In the genomic region with DNA sequence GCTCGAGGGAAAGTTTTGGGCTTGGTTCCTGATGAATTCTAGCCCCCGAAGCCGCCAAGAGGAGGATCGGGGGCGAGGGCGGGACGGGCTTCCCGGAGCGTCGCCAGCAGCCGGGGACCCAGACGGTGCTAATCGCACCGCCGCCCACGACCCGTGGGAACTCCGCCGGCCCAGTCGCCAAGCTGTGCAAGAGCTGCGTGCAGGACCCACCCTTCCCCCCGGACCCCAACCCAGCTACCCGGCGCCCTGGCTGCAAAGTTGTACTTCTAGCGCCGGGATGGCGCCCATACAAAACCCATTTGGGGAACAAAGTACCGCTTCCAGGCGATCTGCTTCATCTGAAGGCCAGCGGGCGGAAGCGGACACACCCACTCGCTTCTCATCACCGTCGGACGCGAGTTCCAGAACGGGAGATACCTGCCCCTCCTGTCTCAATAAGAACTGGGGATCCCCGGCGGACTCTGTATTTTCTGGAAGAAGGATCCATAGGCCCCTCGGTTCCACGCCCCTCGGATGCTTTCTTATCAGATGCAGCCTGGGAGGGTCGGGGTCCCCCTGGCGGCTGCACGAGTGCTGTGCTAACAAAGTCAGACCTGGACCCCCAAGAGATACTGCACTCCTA, we compare ENCODE assay signal across 9 mouse cellular contexts. TPM values are rescaled to one million over a fixed set of nuclear protein-coding genes. Genes with fewer than 3 reads are reported as not detected.
DNase-seq lines count a peak whose midpoint lies in the region; ATAC-seq and TF ChIP-seq lines count a peak whose summit lies in the region.
"Had no signal": no experiment of that assay in that cellular context is flagged by ENCODE, and none has a peak within 500 bp of the region (broad histone marks: within the 10 kb centered on the region; RNA-seq: fewer than 3 reads in every experiment).

A gene (minus strand): TSS at position 532 of the 622 bp plus-strand sequence.

- H3K36me3 ChIP-seq in forebrain, embryonic 10.5 days (replicated peaks), result no peaks in the 10 kb centered on the region
- H3K36me3 ChIP-seq in heart, postnatal 0 days (replicated peaks; ENCODE audit: control insufficient read depth, insufficient read depth, low read length), result no peaks in the 10 kb centered on the region
- H3K36me3 ChIP-seq in liver, embryonic 11.5 days (ENCODE audit: control insufficient read depth, insufficient read depth, low read length), result no peaks in the 10 kb centered on the region
- no peaks in the 10 kb centered on the region for H3K36me3 ChIP-seq in neural tube, embryonic 12.5 days

- under 1% methylated on average over 46 of the region's 46 CpGs for WGBS in forebrain, embryonic 10.5 days
- WGBS in heart, postnatal 0 days, result under 1% methylated on average over 42 of the region's 46 CpGs
- whole genome bisulfite sequencing in liver, embryonic 11.5 days, result under 1% methylated on average over 46 of the region's 46 CpGs
- under 1% methylated on average over 46 of the region's 46 CpGs for WGBS in neural tube, embryonic 12.5 days

- peaks cover 13% of the 10 kb centered on the region for H3K4me1 ChIP-seq in forebrain, embryonic 10.5 days
- peaks cover 7% of the 10 kb centered on the region for H3K4me1 ChIP-seq in heart, postnatal 0 days (ENCODE audit: control insufficient read depth, insufficient read depth)
- no peaks in the 10 kb centered on the region for H3K4me1 ChIP-seq in liver, embryonic 11.5 days (replicated peaks; ENCODE audit: control insufficient read depth, insufficient read depth, low read length)
- H3K4me1 ChIP-seq in neural tube, embryonic 12.5 days, result peaks cover 3% of the 10 kb centered on the region; the same call in 1 of the 2 replicates

- H3K4me2 ChIP-seq in heart, postnatal 0 days (ENCODE audit: low read depth, low read length), result peak within 1 kb of the TSS; percentile 97
- peak within 1 kb of the TSS; percentile 74 for H3K4me2 ChIP-seq in liver, embryonic 11.5 days
- peak within 1 kb of the TSS; percentile 77 for H3K4me2 ChIP-seq in neural tube, embryonic 12.5 days (replicated peaks)

- peak; percentile 43 for DNase-seq in 3T3-L1 (ENCODE audit: low read depth, low spot score)
- peak; percentile 67 for DNase-seq in brain, adult 2 months (ENCODE audit: low read depth, low spot score)
- peak; percentile 80 for DNase-seq in forebrain, embryonic 10.5 days (ENCODE audit: extremely low spot score, low spot score)
- DNase-seq in heart, postnatal 0 days (ENCODE audit: low spot score), result peak; percentile 14
- peak; percentile 42 to 46 for DNase-seq in kidney, postnatal 25 days
- peak; percentile 52 for DNase-seq in liver, embryonic 11.5 days (ENCODE audit: low spot score)
- peak; percentile 45 for DNase-seq in thymus, postnatal 0 days (ENCODE audit: low spot score)

- H3K27ac ChIP-seq in forebrain, embryonic 10.5 days, result peak within 1 kb of the TSS; percentile 82
- H3K27ac ChIP-seq in heart, postnatal 0 days (ENCODE audit: low read depth), result no peak within 1 kb of the TSS
- H3K27ac ChIP-seq in liver, embryonic 11.5 days (ENCODE audit: low read depth, low read length), result no peak within 1 kb of the TSS
- no peak within 1 kb of the TSS for H3K27ac ChIP-seq in neural tube, embryonic 12.5 days

- no peak; the same call in 1 of the 2 replicates for ATAC-seq in heart, postnatal 0 days (ENCODE audit: insufficient read depth, low read depth)
- no peak for ATAC-seq in liver, embryonic 11.5 days (replicated peaks; ENCODE audit: low FRiP score)
- ATAC-seq in neural tube, embryonic 12.5 days (ENCODE audit: low FRiP score, low read depth), result peak; percentile 95

- no peak for TF ChIP-seq EP300 in heart, postnatal 0 days (IDR thresholded peaks at IDR 0.05; ENCODE audit: low read depth)

- peak; percentile 44 for TF ChIP-seq CTCF in heart, postnatal 0 days (IDR thresholded peaks at IDR 0.05; ENCODE audit: low read depth)

- no peaks in the 10 kb centered on the region for H3K9me3 ChIP-seq in forebrain, embryonic 10.5 days
- no peaks in the 10 kb centered on the region for H3K9me3 ChIP-seq in heart, postnatal 0 days (replicated peaks; ENCODE audit: control insufficient read depth, low read length)
- no peaks in the 10 kb centered on the region for H3K9me3 ChIP-seq in liver, embryonic 11.5 days (ENCODE audit: control insufficient read depth, low read length)
- H3K9me3 ChIP-seq in neural tube, embryonic 12.5 days, result no peaks in the 10 kb centered on the region

- H3K27me3 ChIP-seq in forebrain, embryonic 10.5 days (ENCODE audit: poor library complexity, severe bottlenecking), result peaks cover 34% of the 10 kb centered on the region
- H3K27me3 ChIP-seq in heart, postnatal 0 days (ENCODE audit: control insufficient read depth, insufficient read depth, low read length), result peaks cover 30% of the 10 kb centered on the region
- peaks cover 18% of the 10 kb centered on the region for H3K27me3 ChIP-seq in liver, embryonic 11.5 days (replicated peaks; ENCODE audit: control insufficient read depth, insufficient read depth, low read length)
- no peaks in the 10 kb centered on the region for H3K27me3 ChIP-seq in neural tube, embryonic 12.5 days (replicated peaks)

- H3K4me3 ChIP-seq in forebrain, embryonic 10.5 days, result peak within 1 kb of the TSS; percentile 68
- peak within 1 kb of the TSS; percentile 59 for H3K4me3 ChIP-seq in heart, postnatal 0 days (ENCODE audit: low read depth, low read length)
- peak within 1 kb of the TSS; percentile 47 for H3K4me3 ChIP-seq in liver, embryonic 11.5 days (ENCODE audit: low read depth, low read length)
- H3K4me3 ChIP-seq in neural tube, embryonic 12.5 days, result peak within 1 kb of the TSS; percentile 71

- H3K9ac ChIP-seq in heart, postnatal 0 days (replicated peaks; ENCODE audit: low read depth, low read length), result peak within 1 kb of the TSS; percentile 16; the same call in 1 of the 2 replicates
- H3K9ac ChIP-seq in liver, embryonic 11.5 days (ENCODE audit: low read depth, low read length), result peak within 1 kb of the TSS; percentile 8
- peak within 1 kb of the TSS; percentile 82 for H3K9ac ChIP-seq in neural tube, embryonic 12.5 days

RNA-seq across cellular contexts. Expression of the gene that starts here (rescaled TPM):
- 1.9 and 4.9 TPM in 2 replicates for polyA plus RNA-seq in forebrain, embryonic 10.5 days (2016; fragmentation: Nextera tagmentation; extraction: Ambion mirVana)
- total RNA-seq in heart, postnatal 0 days (2014; rRNA removed; ENCODE audit: low replicate concordance), result 2.0 TPM in 1 of 2 replicates, not detected in the other
- 0.11 and 0.16 TPM in 2 replicates for polyA plus RNA-seq in heart, postnatal 0 days (2015; fragmentation: Nextera tagmentation; extraction: Ambion mirVana)
- polyA plus RNA-seq in liver, embryonic 11.5 days (2014; fragmentation: Nextera tagmentation; extraction: Ambion mirVana), result 1.5 and 2.1 TPM in 2 replicates
- 17.9 and 18.5 TPM in 2 replicates for polyA plus RNA-seq in neural tube, embryonic 12.5 days (2016; fragmentation: Nextera tagmentation; extraction: Ambion mirVana)
- polyA plus RNA-seq in thymus, postnatal 0 days (2015; fragmentation: Nextera tagmentation; extraction: Ambion mirVana), result 0.49 and 0.68 TPM in 2 replicates
- total RNA-seq: neutrophil, adult 5-6 weeks had no signal

Comparison
In these comparisons a context has a peak if more than half of its experiments do, and no peak if none do; other contexts are left out.
1. Peak in DNase-seq in thymus, postnatal 0 days; RNA of the gene not detected or under 1 TPM.
2. DNase-seq: peak in every context shown above with its lines; median percentile 80 in forebrain, embryonic 10.5 days; 67 in brain, adult 2 months; 52 in liver, embryonic 11.5 days; 45 in thymus, postnatal 0 days; 44 in kidney, postnatal 25 days; 43 in 3T3-L1; 14 in heart, postnatal 0 days.
3. H3K9ac ChIP-seq: peak in every context shown above with its lines; median percentile 82 in neural tube, embryonic 12.5 days; 16 in heart, postnatal 0 days; 8 in liver, embryonic 11.5 days.